Mouse (Mus musculus) frontal cortex, postnatal 14 days (tissue): ENCODE data around the gene Duoxa2.

ENCODE experiments used
- DNase-seq, 2 experiments: peaks; one replicate each; pipeline ENCODE4 v3.0.0; 2022; ENCODE audit warnings: low spot score in 2 of 2

Gene Duoxa2

DNA sequence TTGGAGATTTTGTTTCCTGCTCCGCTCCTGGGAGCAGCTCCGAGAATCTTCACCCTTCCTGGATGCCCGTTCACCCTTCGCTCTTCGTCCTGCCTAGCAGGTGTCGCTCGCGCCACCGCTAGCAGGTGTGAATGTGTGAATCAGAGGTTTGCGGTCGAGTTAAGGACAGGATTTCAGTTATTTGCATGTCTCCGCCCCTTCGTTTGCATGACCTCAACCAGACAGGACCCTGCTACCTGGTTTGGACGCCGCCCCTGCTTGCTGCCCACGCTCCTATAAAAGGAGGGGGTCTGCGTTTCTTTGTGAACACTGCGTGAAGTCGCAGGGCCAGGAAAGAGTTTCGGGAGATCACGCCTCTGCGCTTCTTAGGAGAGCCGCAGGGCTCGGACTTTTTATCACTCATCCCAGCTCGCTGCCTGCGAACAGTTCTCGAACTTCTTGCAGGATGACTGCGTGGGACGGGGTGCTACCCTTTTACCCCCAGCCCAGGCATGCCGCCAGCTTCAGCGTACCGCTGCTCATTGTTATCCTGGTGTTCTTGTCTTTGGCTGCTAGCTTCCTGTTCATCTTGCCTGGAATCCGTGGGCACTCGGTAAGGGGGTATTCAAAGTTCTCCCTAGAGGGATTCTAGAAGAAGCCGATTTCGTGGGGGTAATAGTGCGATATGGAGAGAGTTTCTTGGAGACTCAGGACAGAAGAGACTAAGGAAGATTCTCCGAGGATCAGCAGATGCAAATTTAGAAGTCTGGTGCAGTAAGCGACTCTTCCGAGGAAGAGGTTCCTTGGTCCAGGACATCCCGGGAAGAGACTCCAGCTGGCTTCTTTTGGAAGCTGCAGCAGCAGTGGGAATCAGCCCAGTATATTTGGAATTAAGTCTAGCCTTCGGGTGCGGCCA is at the start of gene Duoxa2:
Gene Duoxa2 (plus strand): TSS at position 305 of the 895 bp plus-strand sequence.
- no peak for DNase-seq

DNA sequence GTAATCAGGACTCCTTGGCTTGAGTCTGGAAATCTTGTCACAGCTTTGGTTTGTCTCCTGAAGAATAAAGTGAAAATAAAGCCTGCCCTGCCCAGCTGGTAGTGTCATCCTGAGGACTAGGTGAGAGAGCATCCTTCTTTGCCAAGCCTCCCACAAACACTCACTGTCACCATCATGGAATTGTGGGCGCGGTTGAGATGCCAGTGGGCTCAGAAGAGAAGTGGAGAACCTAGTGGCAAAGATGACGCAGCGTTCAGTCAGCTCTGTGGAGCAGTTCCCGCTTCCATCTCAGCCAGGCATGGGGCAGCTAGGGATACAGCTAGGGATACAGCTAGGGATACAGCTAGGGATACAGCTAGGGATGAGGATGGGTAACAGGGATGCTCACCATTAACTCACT is 42.7 kb upstream of the Duoxa2 start:
- no peak for DNase-seq

DNA sequence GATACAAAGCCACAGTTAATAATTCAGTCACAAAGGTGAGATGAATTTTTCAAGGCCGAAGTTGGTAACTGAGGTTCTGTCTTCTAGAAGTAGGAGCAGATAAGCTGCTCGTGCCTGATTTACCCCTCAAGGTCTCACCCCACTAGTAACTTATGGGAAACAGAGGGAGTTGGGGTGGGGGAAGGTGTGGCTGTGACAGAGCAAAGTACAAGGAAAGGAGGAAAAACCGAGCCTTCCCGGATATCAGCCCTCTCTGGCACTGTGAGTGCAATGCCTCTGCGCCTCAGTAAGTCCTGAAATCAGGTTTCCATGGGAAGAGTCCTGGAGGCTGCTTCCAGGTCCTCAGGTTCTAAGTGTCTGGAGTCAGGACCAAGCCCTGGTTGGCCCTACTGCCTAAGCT is 38.0 kb upstream of the Duoxa2 start:
- no peak for DNase-seq

DNA sequence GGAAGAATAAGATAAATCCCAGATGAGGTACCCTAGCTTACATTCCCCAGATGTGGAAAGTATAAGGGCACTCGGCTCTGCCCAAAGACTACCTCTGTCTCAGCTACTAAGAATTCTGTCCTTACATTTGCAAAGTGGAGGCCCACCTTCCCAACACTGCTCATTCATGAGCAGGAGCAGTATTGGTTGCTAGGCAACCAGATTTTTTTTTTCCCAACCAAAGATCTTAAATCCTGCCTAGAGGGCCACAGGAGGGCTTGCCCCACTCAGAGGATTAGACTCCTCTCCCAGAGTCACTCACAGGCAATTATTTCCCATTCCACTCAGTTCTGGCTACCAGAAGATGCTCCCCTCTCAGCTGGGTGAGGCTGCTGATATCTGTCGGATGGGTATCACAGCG is 34.0 kb upstream of the Duoxa2 start:
- no peak for DNase-seq

DNA sequence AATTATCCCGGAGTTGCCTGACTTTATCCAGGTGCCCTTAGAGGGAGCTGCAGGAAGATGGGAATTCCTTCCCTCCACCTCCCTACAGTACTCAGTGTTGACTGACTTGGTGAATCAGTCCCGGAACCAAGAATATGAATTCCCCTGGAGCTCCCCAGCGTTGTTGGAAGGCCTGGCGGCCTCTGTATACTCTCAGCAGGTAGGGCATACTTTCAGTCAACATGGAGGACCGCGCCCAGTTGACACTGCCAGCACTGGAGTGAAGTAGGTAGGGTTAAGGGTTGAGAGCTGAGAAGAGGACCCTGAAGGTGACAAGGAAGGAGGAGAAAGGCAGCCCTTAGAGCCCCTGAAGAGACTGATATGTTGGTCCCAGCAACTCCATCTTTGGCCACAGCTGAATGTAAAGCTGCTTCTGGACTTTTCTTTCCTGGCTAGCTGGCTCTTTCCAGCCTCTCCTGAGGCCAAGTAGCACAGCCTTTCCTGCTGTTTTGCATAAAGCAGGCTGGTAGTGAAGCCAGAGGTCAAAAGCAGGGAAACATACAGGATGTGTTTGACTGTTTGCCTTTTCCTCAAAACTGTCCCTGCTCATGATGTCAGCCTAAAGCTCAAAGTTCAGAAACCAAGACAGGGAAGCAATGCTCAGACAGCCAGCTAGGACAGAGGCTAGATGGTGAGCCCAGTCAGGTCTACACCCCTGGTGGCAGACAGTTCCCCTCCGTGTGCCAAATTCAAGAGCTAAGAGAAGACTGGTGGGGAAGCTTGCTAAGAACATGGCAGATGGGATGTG is 32.1 kb upstream of the Duoxa2 start:
- no peak for DNase-seq

DNA sequence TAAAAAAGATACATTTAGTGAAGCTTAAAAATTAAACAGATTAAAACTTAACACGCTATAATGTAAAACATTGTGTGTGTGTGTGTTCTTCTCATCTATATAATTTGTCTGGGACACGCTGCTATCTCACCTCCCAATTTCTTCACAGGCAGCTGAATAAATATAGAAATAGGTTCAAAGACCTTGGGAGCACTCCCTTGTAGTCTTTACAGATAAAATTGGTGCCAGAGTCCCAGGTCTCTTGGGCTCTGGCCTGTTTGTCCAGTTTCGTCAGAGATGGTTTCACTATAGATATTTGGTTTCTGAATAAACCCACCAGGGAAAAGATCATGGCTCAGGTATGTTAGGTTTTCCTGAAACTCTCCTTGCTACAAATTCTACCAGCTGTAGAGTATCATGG is 19.9 kb upstream of the Duoxa2 start:
- no peak for DNase-seq

DNA sequence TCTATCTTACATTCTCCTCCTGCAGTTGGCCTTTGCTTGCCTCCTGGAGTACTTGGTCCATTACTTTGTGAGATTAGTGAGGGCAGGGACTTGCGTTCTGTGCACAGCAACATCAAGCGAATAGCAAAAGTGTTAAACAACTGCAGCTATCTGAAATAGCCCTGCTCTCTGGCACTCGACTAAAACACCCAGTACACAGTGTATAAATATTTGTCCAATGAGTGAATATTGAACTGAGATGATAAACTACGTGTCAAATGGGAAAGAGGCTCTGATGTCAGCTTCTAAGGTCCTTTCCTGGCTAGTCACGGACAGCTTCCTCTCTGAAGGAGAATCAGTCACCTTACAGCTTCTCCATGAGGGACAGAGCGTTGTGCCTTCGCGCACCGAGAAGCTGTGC is 14.6 kb upstream of the Duoxa2 start:
- DNase-seq: no peak

DNA sequence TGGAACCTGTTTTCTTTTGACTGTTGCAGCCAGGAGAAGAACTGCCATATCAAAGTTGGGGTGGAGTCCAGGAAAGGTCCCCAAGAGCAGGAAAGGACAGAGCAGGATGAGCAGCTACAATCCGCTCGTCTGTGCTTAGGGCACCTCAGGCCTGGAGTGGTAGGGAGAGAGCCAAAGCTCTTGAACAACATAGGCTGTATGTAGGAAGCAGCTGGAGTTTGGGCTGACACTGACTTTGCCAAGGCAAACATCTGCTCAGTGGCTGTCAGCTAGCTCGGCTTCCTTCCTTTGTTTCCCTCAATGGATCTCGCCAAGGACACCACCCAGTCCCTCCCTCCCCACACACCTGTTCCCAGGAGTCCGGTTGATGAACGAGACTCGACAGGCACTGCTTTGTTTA is 12.6 kb upstream of the Duoxa2 start:
- DNase-seq: no peak

DNA sequence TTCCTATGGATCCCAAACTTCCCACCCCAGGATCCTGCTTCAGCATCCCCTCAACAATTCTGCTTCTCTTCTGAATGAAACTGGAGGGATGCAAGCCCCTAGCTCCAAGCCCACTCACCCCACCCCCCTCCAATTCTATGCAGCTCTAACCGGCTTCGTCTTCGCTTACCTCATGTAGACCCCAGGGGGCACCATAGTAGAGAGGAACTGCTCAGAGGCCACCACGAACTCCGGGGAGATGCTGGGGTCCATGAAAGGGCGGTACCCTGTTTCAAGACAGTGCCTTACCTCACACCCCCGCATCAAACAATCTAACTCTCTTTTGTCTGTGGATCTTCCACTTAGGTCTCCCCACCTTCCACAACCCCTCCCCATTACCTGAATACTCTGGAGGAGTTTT is 3.8 kb upstream of the Duoxa2 start:
- DNase-seq: no peak

DNA sequence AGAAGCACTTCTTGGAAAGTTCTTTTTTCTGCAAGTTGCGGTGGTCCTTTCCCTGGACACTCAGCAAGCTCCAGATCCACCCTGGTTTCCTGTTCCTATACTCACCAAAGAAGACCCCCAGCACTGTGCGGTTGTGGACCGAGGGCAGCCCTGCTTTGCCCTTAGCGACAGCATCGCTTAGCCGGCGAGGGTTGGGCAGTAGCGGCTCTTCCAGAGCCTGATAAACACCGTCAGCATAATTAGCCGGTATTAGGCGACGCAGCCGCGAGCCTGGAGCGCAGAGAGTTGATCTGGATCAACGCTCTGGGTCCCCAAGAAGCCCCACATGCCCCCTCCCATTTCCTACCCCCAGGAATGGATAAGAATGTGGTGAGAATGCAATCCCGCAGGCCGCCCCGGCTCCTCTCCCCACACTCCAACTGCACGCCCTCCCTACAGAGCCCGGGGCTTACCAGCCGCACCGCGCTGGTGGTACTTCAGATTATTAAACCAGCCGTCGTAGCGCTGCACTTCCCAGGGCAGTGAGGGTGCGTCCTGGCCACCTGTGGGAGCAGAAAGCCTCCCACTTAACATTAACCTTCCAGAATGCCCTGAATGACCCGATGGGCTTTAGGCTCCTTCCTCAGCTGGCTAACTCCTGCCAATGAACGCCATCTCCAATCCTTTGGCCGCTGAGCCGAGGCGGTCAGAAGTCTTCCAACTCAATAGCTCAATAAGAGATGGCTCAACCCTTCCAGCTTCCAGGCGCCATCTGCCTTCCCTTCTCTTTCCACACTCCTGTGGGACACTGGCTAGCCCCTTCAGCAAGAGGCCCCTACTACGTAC is 1.2 kb upstream of the Duoxa2 start:
- no peak for DNase-seq

DNA sequence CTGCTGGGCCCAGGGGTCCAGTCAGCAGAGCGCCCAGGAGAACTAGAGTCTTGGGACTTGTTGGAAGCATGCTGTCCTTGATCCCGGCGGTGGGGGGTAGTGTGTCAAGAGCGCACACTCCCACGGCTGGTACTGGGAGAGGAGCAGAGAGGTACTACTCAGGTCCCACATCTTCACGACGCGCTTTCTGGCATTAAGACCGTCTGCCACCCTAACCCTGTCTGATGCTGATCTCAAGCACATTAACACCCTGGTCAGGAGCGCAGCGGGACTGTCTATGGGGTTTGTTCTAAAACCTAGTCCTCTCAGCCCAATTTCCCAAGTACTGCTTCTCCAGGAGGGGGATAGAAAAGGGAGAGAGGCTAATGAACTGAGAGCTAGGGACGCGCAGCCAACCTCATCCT is 602 bp upstream of the Duoxa2 start, which contains the start of gene Duox2:
Gene Duox2 (minus strand): TSS at position 354 of the 404 bp plus-strand sequence.
- no peak for DNase-seq

DNA sequence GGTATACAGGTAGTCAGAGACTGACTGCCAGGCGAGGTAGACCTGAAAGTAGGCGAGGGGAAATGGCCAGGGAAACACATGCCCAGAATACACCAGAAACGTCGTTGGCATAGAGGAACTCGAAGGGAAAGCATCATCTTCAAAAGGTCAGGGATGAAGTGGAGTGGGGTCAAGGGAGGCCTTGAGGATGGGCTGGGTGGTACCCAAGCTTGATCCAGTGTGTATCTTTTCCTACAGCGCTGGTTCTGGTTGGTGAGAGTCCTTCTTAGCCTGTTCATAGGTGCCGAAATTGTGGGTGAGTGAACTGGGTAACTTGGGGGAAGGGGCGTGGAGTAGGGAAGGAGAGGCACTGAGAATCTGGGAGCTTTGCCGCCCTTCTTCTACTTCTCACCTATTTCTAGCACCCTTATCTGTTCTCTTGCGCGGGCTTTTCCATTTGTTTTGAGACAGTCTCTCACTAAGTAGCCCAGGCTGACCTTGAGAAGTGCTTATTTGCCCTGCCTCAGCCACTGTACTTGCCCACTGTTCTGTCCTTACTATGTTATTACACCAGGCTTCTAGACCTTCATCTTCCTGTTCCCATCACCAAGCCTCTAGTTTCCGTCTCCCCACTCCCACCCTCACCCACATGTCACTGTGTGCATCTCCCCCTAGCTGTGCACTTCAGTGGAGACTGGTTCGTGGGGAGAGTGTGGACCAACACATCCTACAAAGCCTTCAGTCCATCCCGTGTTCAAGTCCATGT is 1.4 kb downstream of the Duoxa2 start:
- no peak for DNase-seq

DNA sequence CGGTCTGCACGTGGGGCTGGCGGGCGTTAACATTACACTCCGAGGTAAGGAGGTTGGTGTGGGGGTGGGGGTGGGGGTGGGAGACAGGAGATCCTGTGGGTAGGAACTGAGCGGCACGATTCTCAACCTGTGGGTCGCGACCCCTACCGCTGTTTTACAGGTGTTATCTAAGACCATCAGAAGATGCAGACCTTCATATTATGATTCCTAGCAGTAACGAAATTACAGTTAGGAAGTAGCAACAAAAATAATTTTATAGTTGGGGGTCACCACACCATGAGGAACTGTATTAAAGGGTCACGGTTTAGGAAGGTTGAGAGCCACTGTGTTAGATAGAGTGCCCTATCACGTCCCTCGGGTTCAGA is 1.9 kb downstream of the Duoxa2 start:
- DNase-seq: no peak

DNA sequence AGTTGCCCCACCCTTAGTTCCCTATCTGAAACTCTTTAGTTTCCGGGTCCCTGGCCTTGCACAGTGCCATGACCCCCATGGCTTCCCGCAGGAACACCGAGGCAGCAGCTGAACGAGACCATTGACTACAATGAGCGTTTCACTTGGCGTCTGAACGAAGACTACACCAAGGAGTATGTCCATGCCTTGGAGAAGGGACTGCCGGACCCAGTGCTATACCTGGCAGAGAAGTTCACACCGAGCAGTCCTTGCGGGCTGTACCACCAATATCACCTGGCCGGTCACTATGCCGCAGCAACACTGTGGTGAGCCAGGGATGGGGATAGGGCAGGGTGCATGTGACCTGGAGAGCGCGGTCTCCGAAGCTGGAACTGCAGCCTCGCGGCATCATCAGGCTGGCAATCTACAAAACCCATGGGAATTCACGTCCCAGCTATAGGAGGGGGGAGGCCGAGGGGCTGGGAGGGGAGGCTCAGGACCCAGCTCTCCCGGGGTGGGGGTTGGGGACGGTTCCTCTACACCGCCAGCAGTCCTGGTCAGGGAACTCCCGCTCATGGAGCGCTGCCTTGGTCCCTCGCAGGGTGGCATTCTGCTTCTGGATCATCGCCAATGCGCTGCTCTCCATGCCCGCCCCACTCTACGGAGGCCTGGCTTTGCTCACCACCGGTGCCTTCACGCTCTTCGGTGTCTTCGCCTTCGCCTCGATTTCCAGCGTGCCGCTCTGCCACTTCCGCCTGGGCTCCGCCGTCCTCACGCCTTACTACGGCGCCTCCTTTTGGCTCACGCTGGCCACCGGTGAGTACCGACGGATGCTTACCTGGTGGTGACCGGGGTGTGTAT is 2.6 kb downstream of the Duoxa2 start:
- DNase-seq: peak in 1 of 2 experiments; percentile 19

DNA sequence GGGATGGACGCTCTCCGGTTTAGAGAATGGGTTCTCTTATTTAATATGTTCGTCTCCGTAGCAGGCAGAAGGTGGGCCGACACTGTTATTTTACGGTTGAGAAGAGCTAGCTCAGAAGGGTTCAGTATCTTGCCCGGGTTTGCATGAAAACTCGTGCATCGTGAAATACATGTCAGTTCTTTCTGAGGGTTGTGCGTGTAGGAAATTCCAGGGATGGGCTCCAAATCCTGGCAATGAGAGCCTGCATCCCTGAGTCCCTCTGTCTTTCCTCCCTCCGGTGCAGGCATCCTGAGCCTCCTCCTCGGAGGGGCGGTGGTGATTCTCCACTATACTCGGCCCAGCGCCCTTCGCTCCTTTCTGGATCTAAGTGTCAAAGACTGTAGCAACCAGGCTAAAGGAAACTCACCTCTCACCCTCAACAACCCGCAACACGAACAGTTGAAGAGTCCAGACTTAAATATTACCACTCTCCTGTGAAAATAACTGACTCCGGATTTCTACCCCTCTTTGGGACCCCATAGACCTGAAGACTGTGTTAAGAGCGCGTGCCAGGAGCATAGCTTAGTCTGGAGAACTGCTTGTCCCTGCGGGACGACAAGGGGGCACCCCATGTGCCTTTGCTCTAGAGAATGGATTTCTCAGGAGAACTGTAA is 3.3 kb downstream of the Duoxa2 start:
- DNase-seq: no peak

DNA sequence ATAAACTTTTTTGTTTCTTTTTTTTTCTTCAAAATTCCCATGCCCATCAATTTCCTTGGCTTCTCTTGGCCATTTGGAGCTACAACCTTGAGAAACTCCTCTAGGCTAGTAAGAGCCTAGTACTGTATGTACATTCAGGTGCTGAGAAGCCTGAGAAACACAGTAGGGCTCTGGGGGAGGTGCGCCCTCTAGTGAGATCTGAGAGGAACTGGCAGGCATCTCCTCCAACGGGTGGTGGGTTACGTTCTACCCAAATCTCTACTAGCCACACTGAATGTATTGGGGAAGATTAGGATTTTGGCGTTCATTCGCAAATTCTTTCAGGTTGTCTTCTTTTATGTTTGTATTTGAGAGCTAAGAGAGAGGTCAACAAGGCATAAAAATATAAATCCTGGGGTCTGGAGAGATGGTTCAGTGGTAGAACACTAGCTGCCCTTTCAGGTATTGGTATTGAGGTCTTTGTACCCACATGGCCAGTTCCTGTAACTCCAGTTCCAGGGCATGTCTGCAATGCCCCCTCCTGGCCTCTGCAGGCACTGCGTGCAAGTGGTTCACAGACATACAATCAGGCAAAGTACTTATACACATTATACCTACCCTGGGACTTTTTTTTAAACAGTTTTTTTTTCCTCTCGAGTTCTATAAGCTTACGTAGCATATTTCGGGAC is 4.0 kb downstream of the Duoxa2 start:
- DNase-seq: peak in 1 of 2 experiments; percentile 63

DNA sequence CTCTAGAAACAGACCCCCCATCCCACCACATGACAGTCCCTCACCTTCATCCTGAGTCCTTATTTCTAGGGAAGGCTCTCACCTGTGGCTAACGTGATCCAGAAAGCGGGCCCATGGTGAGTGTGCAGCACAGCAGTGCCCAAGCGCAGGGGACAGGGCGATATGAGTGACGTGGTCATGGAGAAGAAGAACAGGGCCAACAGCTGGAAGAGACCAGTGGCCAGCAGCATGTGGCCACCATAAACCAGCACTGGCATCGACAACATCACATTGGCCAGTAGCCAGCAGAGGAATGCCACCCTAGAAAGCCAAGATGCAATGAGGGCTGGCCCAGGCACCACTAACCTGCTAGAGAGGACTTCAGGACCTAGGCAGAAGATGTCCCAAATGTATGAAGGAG is 5.8 kb downstream of the Duoxa2 start:
- no peak for DNase-seq

DNA sequence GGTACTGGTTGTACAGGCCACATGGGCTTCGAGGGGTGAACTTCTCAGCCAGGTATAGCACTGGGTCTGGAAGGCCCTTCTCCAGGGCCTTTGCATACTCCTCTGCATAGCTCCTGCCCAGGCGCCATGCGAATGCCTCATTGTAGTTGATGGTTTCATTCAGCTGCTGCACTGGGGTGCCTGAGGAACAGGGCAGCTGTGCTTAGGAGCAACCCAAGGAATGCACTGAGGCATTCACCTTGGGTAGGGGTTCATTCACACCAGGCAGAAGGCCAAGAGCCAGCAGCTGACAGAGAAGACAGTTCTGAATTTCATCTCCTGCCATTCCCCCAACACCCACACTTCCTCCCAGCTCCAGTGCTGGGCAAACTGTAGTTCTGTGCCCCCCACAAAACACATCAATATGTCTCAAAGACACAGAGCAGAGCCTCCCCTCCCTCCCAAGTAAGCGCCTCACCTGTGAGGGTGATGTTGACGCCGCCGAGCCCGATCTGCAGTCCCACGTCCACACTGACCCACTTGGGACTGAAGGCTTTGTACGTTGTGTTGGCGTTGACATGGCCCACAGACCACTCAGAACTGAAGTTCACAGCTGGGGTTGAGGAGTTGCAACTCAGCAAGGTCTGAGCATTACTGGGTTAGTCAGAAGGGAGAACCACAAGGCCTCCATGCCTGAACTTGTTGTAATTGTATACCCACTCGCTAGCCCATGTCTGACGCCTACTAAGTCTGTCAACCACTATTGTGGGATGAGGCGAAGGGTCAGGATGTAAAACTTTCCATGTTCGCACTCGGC is 6.6 kb downstream of the Duoxa2 start:
- no peak for DNase-seq

DNA sequence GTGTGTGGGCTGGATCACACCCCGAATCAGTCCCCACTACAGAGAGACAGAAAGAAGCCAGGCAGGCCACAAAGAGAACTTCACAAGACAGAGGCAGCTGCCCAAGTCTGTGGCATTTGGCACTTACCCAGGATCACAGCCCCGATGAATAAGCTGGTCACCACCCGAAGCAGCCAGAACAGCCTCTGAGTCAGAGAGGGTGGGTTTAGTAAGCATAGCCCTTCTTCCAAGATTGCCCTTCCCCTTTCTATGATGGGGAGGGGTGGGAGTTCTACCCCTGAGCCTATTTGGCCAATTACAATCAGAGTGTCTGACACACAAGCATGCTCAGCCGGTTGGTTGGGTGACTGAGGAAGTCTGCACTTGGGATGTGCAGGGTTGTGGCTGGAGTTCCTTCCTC is 7.5 kb downstream of the Duoxa2 start:
- DNase-seq: no peak
